Mouse (Mus musculus) lung, postnatal 25 days (tissue): ENCODE data around the gene Tesc.

Experiments used
- DNase-seq: peaks from one replicate; pipeline ENCODE4 v3.0.0; 2022; ENCODE audit warnings: low spot score

The Tesc gene

DNA sequence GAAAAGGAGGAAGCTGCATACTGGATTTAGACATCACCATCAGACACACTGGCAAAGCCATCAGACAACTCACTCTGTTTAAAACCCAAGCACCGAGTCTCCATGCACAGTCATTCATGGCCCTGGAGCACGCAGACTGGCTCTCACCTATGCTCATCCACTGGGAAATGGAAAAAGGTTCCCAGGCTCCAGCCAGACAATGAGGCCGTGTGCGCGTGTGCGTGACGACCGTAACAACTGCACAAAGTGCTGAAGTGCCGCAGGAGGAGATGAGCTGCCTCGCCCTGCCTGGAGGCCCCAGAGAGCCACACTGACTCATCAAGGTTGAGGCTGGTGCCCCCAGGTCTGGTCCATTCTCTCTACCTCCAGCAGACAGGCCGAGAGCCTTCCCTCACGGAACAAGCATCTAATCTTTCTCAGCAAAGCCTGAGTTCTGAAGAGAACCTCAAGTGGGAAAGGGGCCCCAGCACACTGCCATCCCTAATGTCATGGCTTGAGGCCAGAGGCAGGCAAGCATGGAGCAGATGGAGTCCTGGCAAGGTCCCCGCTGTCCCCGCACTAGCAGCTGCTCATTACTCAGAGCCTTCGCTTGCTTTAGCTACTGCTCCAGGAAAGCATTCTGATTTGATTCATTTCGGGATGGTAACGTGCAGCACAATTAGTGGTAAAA, 80.7 kb downstream of the Tesc start:
- no peak for DNase-seq

DNA sequence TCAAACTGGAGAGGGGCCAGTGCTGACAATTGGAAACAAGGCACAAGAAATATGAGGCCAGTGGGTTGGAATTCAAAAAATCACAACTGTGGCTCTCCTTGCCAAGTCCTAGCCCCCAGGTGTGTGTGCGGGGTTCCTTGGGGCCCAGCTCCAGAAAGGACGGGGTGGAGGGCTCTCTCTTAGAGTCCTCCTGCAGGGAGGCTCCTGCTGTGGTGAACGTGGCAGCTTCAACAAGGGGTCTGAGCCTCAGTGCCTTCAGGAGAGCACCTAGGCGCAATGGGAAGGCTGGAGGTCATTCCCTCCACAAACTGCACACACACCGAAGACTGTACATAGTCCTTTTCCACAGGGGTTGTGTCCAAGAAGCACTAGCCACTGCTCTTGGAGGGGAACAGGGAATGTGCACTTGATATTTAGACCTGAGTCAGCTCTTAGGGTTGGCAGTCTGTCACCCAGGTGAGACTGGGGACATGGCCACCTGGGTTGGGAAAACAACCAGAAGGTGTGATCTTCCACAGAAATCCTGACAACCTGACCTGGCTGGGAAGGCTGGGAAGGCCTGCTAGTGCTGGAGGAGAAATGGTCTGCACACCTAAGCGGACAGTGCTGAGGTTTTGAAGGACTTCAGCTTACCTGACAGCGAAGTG, 81.4 kb downstream of the Tesc start:
- no peak for DNase-seq
